Mouse (Mus musculus): ENCODE results near the gene Nubp2. TPM values are rescaled to one million over a fixed set of nuclear protein-coding genes. Genes with fewer than 3 reads are reported as not detected.

Nubp2 gene
- polyA plus RNA-seq, 1 experiment = 96.1 TPM

DNA sequence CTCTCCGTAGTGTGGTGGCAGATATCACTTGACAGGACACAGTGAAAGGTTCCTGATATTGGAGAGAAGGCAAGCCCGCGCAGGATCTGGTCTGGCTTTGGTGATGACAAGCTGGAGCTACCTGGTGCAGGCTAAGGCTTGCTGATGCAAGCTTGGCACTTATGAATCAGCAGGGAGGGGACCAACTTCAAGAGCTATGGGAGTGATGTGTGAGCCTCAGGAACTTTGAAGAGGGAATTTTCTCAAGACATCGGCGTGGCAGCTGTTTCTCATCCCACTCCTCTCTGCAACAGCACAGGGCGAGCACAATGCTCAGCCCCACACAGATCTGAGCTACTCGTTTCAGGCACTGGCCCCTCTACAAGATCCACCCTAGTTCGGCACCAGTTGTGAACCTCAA, 46.3 kb downstream of the Nubp2 start, which contains the start of gene Hagh:
Gene Hagh (plus strand): TSS at position 302 of the 400 bp plus-strand sequence.
- no peak for DNase-seq
- 83% methylated on average over 8 of the region's 8 CpGs for WGBS

More for the DNA sequence above, 46.3 kb downstream of the Nubp2 start, which contains the start of gene Hagh:
- TF ChIP-seq CTCF (IDR thresholded peaks at IDR 0.05; ENCODE audit: borderline replicate concordance, control insufficient read depth, extremely low read depth, insufficient read depth, low read length, poor library complexity) = no peak
- no peak for TF ChIP-seq POLR2A (IDR thresholded peaks at IDR 0.05; ENCODE audit: control insufficient read depth, extremely low read depth, insufficient read depth, low read length, poor library complexity)
- H3K27ac ChIP-seq (ENCODE audit: control insufficient read depth, insufficient read depth, low read length) = no peak within 1 kb of the TSS
- H3K36me3 ChIP-seq (ENCODE audit: control insufficient read depth, insufficient read depth, low read length) = no peaks in the 10 kb centered on the region
- H3K4me3 ChIP-seq (ENCODE audit: control insufficient read depth, insufficient read depth, low read length) = no peak within 1 kb of the TSS
- no peaks in the 10 kb centered on the region for H3K4me1 ChIP-seq (replicated peaks; ENCODE audit: control insufficient read depth, insufficient read depth, low read length)
- H3K27me3 ChIP-seq (ENCODE audit: control insufficient read depth, insufficient read depth, low read length) = no peaks in the 10 kb centered on the region

Other genes with a start within 250 kb of the Nubp2 start
- 13.5 and 19.6 TPM in 2 replicates for gene Slc9a3r2, start 236.0 kb downstream of the Nubp2 start, polyA plus RNA-seq (2012; rRNA removed)
- 0.35 and 0.64 TPM in 2 replicates for gene Npw, start 227.9 kb downstream of the Nubp2 start, polyA plus RNA-seq (2012; rRNA removed)
- gene Zfp598, start 216.7 kb downstream of the Nubp2 start, polyA plus RNA-seq (2012; rRNA removed) = 118 and 123 TPM in 2 replicates
- gene Syngr3, start 196.4 kb downstream of the Nubp2 start, polyA plus RNA-seq (2012; rRNA removed) = 0.29 and 0.32 TPM in 2 replicates
- gene Gfer, start 190.2 kb downstream of the Nubp2 start, polyA plus RNA-seq (2012; rRNA removed) = 24.3 and 33.3 TPM in 2 replicates
- 10.5 and 10.8 TPM in 2 replicates for gene Noxo1, start 190.1 kb downstream of the Nubp2 start, polyA plus RNA-seq (2012; rRNA removed)
- 109 and 120 TPM in 2 replicates for gene Tbl3, start 178.7 kb downstream of the Nubp2 start, polyA plus RNA-seq (2012; rRNA removed)
- gene Rnf151, start 168.3 kb downstream of the Nubp2 start, polyA plus RNA-seq (2012; rRNA removed) = 0.88 and 0.96 TPM in 2 replicates
- 3,358 and 3,484 TPM in 2 replicates for gene Rps2, start 168.2 kb downstream of the Nubp2 start, polyA plus RNA-seq (2012; rRNA removed)
- 237 and 291 TPM in 2 replicates for gene Ndufb10, start 161.9 kb downstream of the Nubp2 start, polyA plus RNA-seq (2012; rRNA removed)
- 0.20 and 7.2 TPM in 2 replicates for gene Rpl3l, start 158.5 kb downstream of the Nubp2 start, polyA plus RNA-seq (2012; rRNA removed)
- 90.7 and 91.5 TPM in 2 replicates for gene Msrb1, start 149.7 kb downstream of the Nubp2 start, polyA plus RNA-seq (2012; rRNA removed)
- 15.5 and 15.6 TPM in 2 replicates for gene Hs3st6, start 133.4 kb downstream of the Nubp2 start, polyA plus RNA-seq (2012; rRNA removed)
- not detected in 2 replicates for gene Meiob, start 82.1 kb downstream of the Nubp2 start, polyA plus RNA-seq (2012; rRNA removed)
- gene Hagh, start 46.2 kb downstream of the Nubp2 start, polyA plus RNA-seq (2012; rRNA removed) = 153 and 157 TPM in 2 replicates
- 6.9 and 7.8 TPM in 2 replicates for gene Fahd1, start 36.0 kb downstream of the Nubp2 start, polyA plus RNA-seq (2012; rRNA removed)
- gene Igfals, start 20.4 kb downstream of the Nubp2 start, polyA plus RNA-seq (2012; rRNA removed) = 8.4 and 9.0 TPM in 2 replicates
- gene Spsb3, start 294 bp upstream of the Nubp2 start, polyA plus RNA-seq (2012; rRNA removed) = 274 and 285 TPM in 2 replicates
- gene Eme2, start 8.7 kb upstream of the Nubp2 start, polyA plus RNA-seq (2012; rRNA removed) = 48.2 and 55.3 TPM in 2 replicates
- 146 and 152 TPM in 2 replicates for gene Mrps34, start 8.8 kb upstream of the Nubp2 start, polyA plus RNA-seq (2012; rRNA removed)
- gene Nme3, start 10.2 kb upstream of the Nubp2 start, polyA plus RNA-seq (2012; rRNA removed) = 63.3 and 76.7 TPM in 2 replicates
- 255 and 272 TPM in 2 replicates for gene Mapk8ip3, start 50.6 kb upstream of the Nubp2 start, polyA plus RNA-seq (2012; rRNA removed)
- 13.5 and 15.0 TPM in 2 replicates for gene Jpt2, start 74.3 kb upstream of the Nubp2 start, polyA plus RNA-seq (2012; rRNA removed)
- gene Cramp1l, start 129.4 kb upstream of the Nubp2 start, polyA plus RNA-seq (2012; rRNA removed) = 41.4 and 46.9 TPM in 2 replicates
- gene Ift140, start 129.7 kb upstream of the Nubp2 start, polyA plus RNA-seq (2012; rRNA removed) = 17.0 and 22.6 TPM in 2 replicates
- 7.2 and 11.3 TPM in 2 replicates for gene Tmem204, start 197.2 kb upstream of the Nubp2 start, polyA plus RNA-seq (2012; rRNA removed)
- gene Telo2, start 229.6 kb upstream of the Nubp2 start, polyA plus RNA-seq (2012; rRNA removed) = 26.4 and 28.1 TPM in 2 replicates
- not detected in 2 replicates for gene Ptx4, start 234.4 kb upstream of the Nubp2 start, polyA plus RNA-seq (2012; rRNA removed)
- gene Clcn7, start 247.0 kb upstream of the Nubp2 start, polyA plus RNA-seq (2012; rRNA removed) = 43.4 and 45.9 TPM in 2 replicates

Measured in thymus, adult 2 months (tissue).